Mouse (Mus musculus) kidney, adult 2 months (tissue): ENCODE data around the gene Ythdf2.
"Not testable (repeated sequence)": the region's sequence is repeated elsewhere in the genome, so short reads cannot be mapped to it uniquely, and the experiment has no call there.

Experiments used
- CTCF ChIP-seq: fragments of 200-500 bp; conservative IDR thresholded peaks from 2 replicates; pipeline ENCODE4 v1.5.1; 2011; ENCODE audit warnings: low read depth, mild to moderate bottlenecking, control low read depth, low read length, moderate library complexity, mixed read lengths; ENCODE audit not compliant: insufficient read depth, insufficient read length
- POLR2A ChIP-seq: fragments of 200-500 bp; IDR thresholded peaks from one replicate; pipeline ENCODE4 v1.6.1; 2011; ENCODE audit warnings: low read depth, low read length, control low read depth

DNA sequence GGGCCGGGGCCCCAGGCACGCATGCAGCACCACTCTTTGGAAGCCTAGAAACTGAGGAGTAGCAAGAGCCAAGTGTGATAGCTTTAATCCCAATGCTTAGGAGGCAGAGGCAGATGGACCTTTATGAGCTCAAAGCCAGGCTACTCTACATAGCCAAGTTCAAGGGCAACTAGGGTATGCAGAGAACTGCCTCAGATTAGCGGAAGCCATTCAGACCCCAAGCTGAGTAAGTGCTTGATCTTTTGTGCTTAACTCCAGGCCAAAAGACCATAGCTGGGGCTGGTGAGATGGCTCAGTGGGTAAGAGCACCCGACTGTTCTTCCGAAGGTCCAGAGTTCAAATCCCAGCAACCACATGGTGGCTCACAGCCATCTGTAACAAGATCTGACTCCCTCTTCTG is 9.9 kb upstream of the Ythdf2 start:
- TF ChIP-seq CTCF, POLR2A: not testable (repeated sequence)
